Mouse (Mus musculus): ENCODE measurements around the gene Xrra1. TPM values are rescaled to one million over a fixed set of nuclear protein-coding genes. Genes with fewer than 3 reads are reported as not detected.
"Not testable (repeated sequence)": the region's sequence is repeated elsewhere in the genome, so short reads cannot be mapped to it uniquely, and the experiment has no call there.

Gene Xrra1
- total and polyA plus RNA-seq, 3 experiments = 0.58 to 1.2 TPM; not detected in 1

GRCm38 (mm10) chr7:99813394-99813793 is 45.5 kb upstream of the Xrra1 start:
- Histone ChIP-seq H3K9ac (ENCODE audit: control insufficient read depth, low read depth, low read length, poor library complexity, severe bottlenecking) (no peak overlapping the region), H3K27me3 (ENCODE audit: control insufficient read depth in 1 of 2, insufficient read depth in 2 of 2, low read length in 2 of 2) (no peaks in the 10 kb centered on the region), H3K27ac (ENCODE audit: control insufficient read depth, low read depth, low read length) (no peak overlapping the region), H3K79me2 (ENCODE audit: control insufficient read depth, insufficient read depth, low read length, poor library complexity) (no peaks in the 10 kb centered on the region), H3K4me3 (ENCODE audit: control insufficient read depth in 1 of 2, insufficient read depth in 1 of 2, low read depth in 2 of 2, low read length in 2 of 2) (no peak overlapping the region), H3K4me1 (ENCODE audit: control insufficient read depth in 1 of 2, insufficient read depth in 2 of 2, low read length in 2 of 2) (no peaks in the 10 kb centered on the region), H3K36me3 (ENCODE audit: control insufficient read depth in 1 of 2, insufficient read depth in 2 of 2, low read length in 2 of 2) (no peaks in the 10 kb centered on the region; a peak in 1 of 4 replicates), H3K9me3 (replicated peaks; ENCODE audit: insufficient read depth, low read length) (no peaks in the 10 kb centered on the region)
- no peak for TF ChIP-seq MEF2A (IDR thresholded peaks at IDR 0.05; ENCODE audit: extremely low read depth, insufficient replicate concordance, low read depth, low read length, poor library complexity, severe bottlenecking)
- TF ChIP-seq GATA1 (IDR thresholded peaks at IDR 0.05; ENCODE audit: low read depth, low read length) = no peak
- peak; percentile 49 for TF ChIP-seq RAD21 (IDR thresholded peaks at IDR 0.05; ENCODE audit: low read depth, low read length)
- no peak for TF ChIP-seq MAX (IDR thresholded peaks at IDR 0.05; ENCODE audit: low read length)
- peak; percentile 59 to 72 (median 71) for TF ChIP-seq CTCF (IDR thresholded peaks at IDR 0.05 in 2 of 3, conservative IDR thresholded peaks at IDR 0.05 in 1 of 3; ENCODE audit: control insufficient read depth in 1 of 3, insufficient read depth in 1 of 3, low read depth in 2 of 3, low read length in 3 of 3, poor library complexity in 1 of 3, severe bottlenecking in 1 of 3)
- TF ChIP-seq SMC3 (IDR thresholded peaks at IDR 0.05; ENCODE audit: low read depth, low read length) = peak; percentile 83
- peak; percentile 47 for DNase-seq (ENCODE audit: low read depth, low spot score)

- Histone ChIP-seq H3K4me1 (ENCODE audit: control insufficient read depth in 1 of 2, insufficient read depth in 2 of 2, low read length in 2 of 2) (peaks cover 13 to 17% of the 10 kb centered on the region in 2 experiments), H3K36me3 (ENCODE audit: control insufficient read depth in 1 of 2, insufficient read depth in 2 of 2, low read length in 2 of 2) (peaks cover 0 to 16% of the 10 kb centered on the region in 2 experiments; a peak in 2 of 4 replicates)
- not testable (repeated sequence) for H3K9me3 ChIP-seq (replicated peaks; ENCODE audit: insufficient read depth, low read length); H3K27ac ChIP-seq (ENCODE audit: control insufficient read depth, low read depth, low read length); H3K4me3 ChIP-seq (ENCODE audit: control insufficient read depth in 1 of 2, insufficient read depth in 1 of 2, low read depth in 2 of 2, low read length in 2 of 2); H3K27me3 ChIP-seq (ENCODE audit: control insufficient read depth in 1 of 2, insufficient read depth in 2 of 2, low read length in 2 of 2); H3K79me2 ChIP-seq (ENCODE audit: control insufficient read depth, insufficient read depth, low read length, poor library complexity); H3K9ac ChIP-seq (ENCODE audit: control insufficient read depth, low read depth, low read length, poor library complexity, severe bottlenecking); DNase-seq (ENCODE audit: low read depth, low spot score)
Observed at GRCm38 (mm10) chr7:99818181-99818725, 40.7 kb upstream of the Xrra1 start.

- Histone ChIP-seq H3K4me1 (ENCODE audit: control insufficient read depth in 1 of 2, insufficient read depth in 2 of 2, low read length in 2 of 2) (peaks cover 30 to 43% of the 10 kb centered on the region in 2 experiments), H3K27me3 (ENCODE audit: control insufficient read depth in 1 of 2, insufficient read depth in 2 of 2, low read length in 2 of 2) (no peaks in the 10 kb centered on the region), H3K9me3 (replicated peaks; ENCODE audit: insufficient read depth, low read length) (no peaks in the 10 kb centered on the region), H3K79me2 (ENCODE audit: control insufficient read depth, insufficient read depth, low read length, poor library complexity) (no peaks in the 10 kb centered on the region), H3K9ac (ENCODE audit: control insufficient read depth, low read depth, low read length, poor library complexity, severe bottlenecking) (peak overlapping the region; percentile 55), H3K27ac (ENCODE audit: control insufficient read depth, low read depth, low read length) (peak overlapping the region; percentile 79), H3K36me3 (ENCODE audit: control insufficient read depth in 1 of 2, insufficient read depth in 2 of 2, low read length in 2 of 2) (peaks cover 0 to 37% of the 10 kb centered on the region in 2 experiments; a peak in 2 of 4 replicates), H3K4me3 (ENCODE audit: control insufficient read depth in 1 of 2, insufficient read depth in 1 of 2, low read depth in 2 of 2, low read length in 2 of 2) (peak overlapping the region; percentile 23 to 32)
- TF ChIP-seq MAFK (IDR thresholded peaks at IDR 0.05; ENCODE audit: borderline replicate concordance, low read depth, low read length) = no peak
- no peak for TF ChIP-seq ZKSCAN1 (IDR thresholded peaks at IDR 0.05; ENCODE audit: low read depth, low read length)
- TF ChIP-seq POLR2A (IDR thresholded peaks at IDR 0.05; ENCODE audit: control insufficient read depth in 1 of 2, insufficient read depth in 1 of 2, low read depth in 1 of 2, low read length in 2 of 2, poor library complexity in 1 of 2) = no peak
- TF ChIP-seq ZMIZ1 (IDR thresholded peaks at IDR 0.05; ENCODE audit: low read depth, low read length) = no peak
- no peak for TF ChIP-seq GATA1 (IDR thresholded peaks at IDR 0.05; ENCODE audit: low read depth, low read length)
- no peak for TF ChIP-seq UBTF (IDR thresholded peaks at IDR 0.05; ENCODE audit: borderline replicate concordance, insufficient read depth, low read depth, low read length)
- TF ChIP-seq SMC3 (IDR thresholded peaks at IDR 0.05; ENCODE audit: low read depth, low read length) = no peak
- TF ChIP-seq USF1 (IDR thresholded peaks at IDR 0.05; ENCODE audit: low read depth, low read length) = no peak
- TF ChIP-seq ZNF384 (IDR thresholded peaks at IDR 0.05; ENCODE audit: low read depth, low read length) = no peak
- TF ChIP-seq POLR2AphosphoS5 (IDR thresholded peaks at IDR 0.05; ENCODE audit: borderline replicate concordance, low read depth, low read length) = no peak
- no peak for TF ChIP-seq RAD21 (IDR thresholded peaks at IDR 0.05; ENCODE audit: low read depth, low read length)
- no peak for TF ChIP-seq MAZ (IDR thresholded peaks at IDR 0.05; ENCODE audit: low read depth, low read length)
- TF ChIP-seq ETS1 (IDR thresholded peaks at IDR 0.05; ENCODE audit: low read depth, low read length) = no peak
- TF ChIP-seq BHLHE40 (IDR thresholded peaks at IDR 0.05; ENCODE audit: borderline replicate concordance, low read depth, low read length) = no peak
- TF ChIP-seq CHD2 (IDR thresholded peaks at IDR 0.05; ENCODE audit: low read length) = no peak
- no peak for DNase-seq (ENCODE audit: low read depth, low spot score)
Observed at GRCm38 (mm10) chr7:99821953-99822352, 37.0 kb upstream of the Xrra1 start.

Measured in MEL (cell line).